In the genomic region with DNA sequence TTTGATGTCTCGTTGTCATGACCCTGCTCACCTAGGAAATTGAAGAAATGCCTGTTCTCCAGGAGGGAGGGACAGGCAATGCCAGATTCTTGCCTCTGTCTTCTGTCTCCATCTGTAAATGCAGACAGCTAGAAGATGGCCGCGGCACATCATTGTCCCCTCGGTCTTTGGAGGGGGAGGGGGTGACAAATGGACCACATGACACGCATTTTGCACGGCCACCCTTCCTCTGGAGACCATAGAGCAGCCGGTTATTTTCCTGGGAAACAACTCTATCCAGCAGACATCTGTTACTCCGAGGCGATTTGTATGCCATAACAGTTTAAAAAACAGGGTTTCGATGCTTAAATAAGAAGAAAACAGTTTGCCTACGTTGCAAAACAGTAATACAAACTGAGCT, we compare ENCODE assay signal across 23 mouse cellular contexts. TPM values are rescaled to one million over a fixed set of nuclear protein-coding genes. Genes with fewer than 3 reads are reported as not detected.
DNase-seq lines count a peak whose midpoint lies in the region; ATAC-seq lines count a peak whose summit lies in the region.
"Had no signal": no experiment of that assay in that cellular context is flagged by ENCODE, and none has a peak within 500 bp of the region (broad histone marks: within the 10 kb centered on the region; RNA-seq: fewer than 3 reads in every experiment).

No protein-coding gene starts in this region.

- H3K36me3 ChIP-seq in hindbrain, embryonic 15.5 days = no peaks in the 10 kb centered on the region
- H3K36me3 ChIP-seq in hindbrain, embryonic 13.5 days = no peaks in the 10 kb centered on the region
- no peaks in the 10 kb centered on the region for H3K36me3 ChIP-seq in lung, embryonic 15.5 days
- H3K36me3 ChIP-seq in neural tube, embryonic 11.5 days (ENCODE audit: control insufficient read depth, insufficient read depth, low read length) = no peaks in the 10 kb centered on the region
- H3K36me3 ChIP-seq: embryonic facial prominence, embryonic 12.5 days; heart, embryonic 12.5 days; limb, embryonic 15.5 days; midbrain, embryonic 12.5 days; stomach, embryonic 15.5 days had no signal

- no peaks in the 10 kb centered on the region for H3K9me3 ChIP-seq in hindbrain, embryonic 15.5 days
- no peaks in the 10 kb centered on the region for H3K9me3 ChIP-seq in hindbrain, embryonic 13.5 days
- H3K9me3 ChIP-seq in lung, embryonic 15.5 days = no peaks in the 10 kb centered on the region
- no peaks in the 10 kb centered on the region for H3K9me3 ChIP-seq in neural tube, embryonic 11.5 days (ENCODE audit: control insufficient read depth, low read length)
- H3K9me3 ChIP-seq: embryonic facial prominence, embryonic 12.5 days; heart, embryonic 12.5 days; limb, embryonic 15.5 days; midbrain, embryonic 12.5 days; stomach, embryonic 15.5 days had no signal

- no peak overlapping the region for H3K27ac ChIP-seq in hindbrain, embryonic 15.5 days (replicated peaks)
- H3K27ac ChIP-seq in hindbrain, embryonic 13.5 days = no peak overlapping the region
- H3K27ac ChIP-seq in lung, embryonic 15.5 days = peak overlapping the region; percentile 56
- no peak overlapping the region for H3K27ac ChIP-seq in neural tube, embryonic 11.5 days (ENCODE audit: low read depth, low read length)
- H3K27ac ChIP-seq: embryonic facial prominence, embryonic 12.5 days; kidney, postnatal 0 days; limb, embryonic 15.5 days; liver, embryonic 14.5 days; midbrain, embryonic 12.5 days had no signal

- H3K27me3 ChIP-seq in hindbrain, embryonic 15.5 days = no peaks in the 10 kb centered on the region
- H3K27me3 ChIP-seq in hindbrain, embryonic 13.5 days = no peaks in the 10 kb centered on the region
- H3K27me3 ChIP-seq in lung, embryonic 15.5 days = no peaks in the 10 kb centered on the region
- no peaks in the 10 kb centered on the region for H3K27me3 ChIP-seq in neural tube, embryonic 11.5 days (ENCODE audit: control insufficient read depth, insufficient read depth, low read length)
- H3K27me3 ChIP-seq: embryonic facial prominence, embryonic 12.5 days; heart, embryonic 12.5 days; limb, embryonic 15.5 days; midbrain, embryonic 12.5 days; stomach, embryonic 15.5 days had no signal

- no peak overlapping the region; the same call in 1 of the 2 replicates for H3K9ac ChIP-seq in hindbrain, embryonic 15.5 days
- H3K9ac ChIP-seq in hindbrain, embryonic 13.5 days = no peak overlapping the region
- no peak overlapping the region for H3K9ac ChIP-seq in lung, embryonic 15.5 days
- no peak overlapping the region for H3K9ac ChIP-seq in neural tube, embryonic 11.5 days (ENCODE audit: low read length)
- H3K9ac ChIP-seq: embryonic facial prominence, embryonic 12.5 days; forebrain, postnatal 0 days; heart, embryonic 12.5 days; limb, embryonic 15.5 days; liver, embryonic 14.5 days; midbrain, embryonic 12.5 days; stomach, embryonic 15.5 days had no signal

- 38% methylated on average over 11 of the region's 11 CpGs for WGBS in hindbrain, embryonic 15.5 days
- WGBS in hindbrain, embryonic 13.5 days = 55% methylated on average over 11 of the region's 11 CpGs
- 38% methylated on average over 11 of the region's 11 CpGs for WGBS in lung, embryonic 15.5 days
- 49% methylated on average over 11 of the region's 11 CpGs for WGBS in neural tube, embryonic 11.5 days

- ATAC-seq in hindbrain, embryonic 15.5 days (ENCODE audit: low FRiP score, low read depth) = no peak
- no peak for ATAC-seq in hindbrain, embryonic 13.5 days (ENCODE audit: low FRiP score)
- ATAC-seq in lung, embryonic 15.5 days (ENCODE audit: borderline replicate concordance, extremely low read depth, low FRiP score, low TSS enrichment) = peak; percentile 63
- ATAC-seq in neural tube, embryonic 11.5 days (ENCODE audit: insufficient read depth, low FRiP score, low TSS enrichment) = no peak
- ATAC-seq in frontal cortex, adult (ENCODE audit: low TSS enrichment) = no peak
- ATAC-seq: forebrain, postnatal 0 days had no signal

- H3K4me2 ChIP-seq in hindbrain, embryonic 15.5 days = 0 out of 2 replicates have a peak overlapping the region, but pooled peaks have one; percentile 11
- H3K4me2 ChIP-seq in hindbrain, embryonic 13.5 days = no peak overlapping the region; the same call in 1 of the 2 replicates
- 0 out of 2 replicates have a peak overlapping the region, but pooled peaks have one; percentile 8 for H3K4me2 ChIP-seq in lung, embryonic 15.5 days
- H3K4me2 ChIP-seq in neural tube, embryonic 11.5 days (ENCODE audit: low read depth) = no peak overlapping the region
- H3K4me2 ChIP-seq: embryonic facial prominence, embryonic 12.5 days; heart, embryonic 12.5 days; limb, embryonic 15.5 days; midbrain, embryonic 12.5 days; stomach, embryonic 15.5 days had no signal

- peaks cover 9% of the 10 kb centered on the region; the same call in 1 of the 2 replicates for H3K4me1 ChIP-seq in hindbrain, embryonic 15.5 days (replicated peaks)
- H3K4me1 ChIP-seq in hindbrain, embryonic 13.5 days (replicated peaks) = peaks cover 4% of the 10 kb centered on the region
- peaks cover 49% of the 10 kb centered on the region for H3K4me1 ChIP-seq in lung, embryonic 15.5 days
- no peaks in the 10 kb centered on the region for H3K4me1 ChIP-seq in neural tube, embryonic 11.5 days (ENCODE audit: control insufficient read depth, insufficient read depth, low read length)
- H3K4me1 ChIP-seq: embryonic facial prominence, embryonic 12.5 days; limb, embryonic 15.5 days; midbrain, embryonic 12.5 days had no signal

- H3K4me3 ChIP-seq in hindbrain, embryonic 15.5 days = no peak overlapping the region
- no peak overlapping the region for H3K4me3 ChIP-seq in hindbrain, embryonic 13.5 days
- no peak overlapping the region for H3K4me3 ChIP-seq in lung, embryonic 15.5 days
- no peak overlapping the region for H3K4me3 ChIP-seq in neural tube, embryonic 11.5 days (ENCODE audit: low read depth, low read length)
- H3K4me3 ChIP-seq: embryonic facial prominence, embryonic 12.5 days; heart, embryonic 12.5 days; limb, embryonic 15.5 days; midbrain, embryonic 12.5 days; stomach, embryonic 15.5 days had no signal

- DNase-seq in lung, postnatal 14 days = no peak
- DNase-seq in neural tube, embryonic 11.5 days (ENCODE audit: low spot score) = peak; percentile 52
- DNase-seq in neural tube, embryonic 10.5 days (ENCODE audit: extremely low spot score, low spot score) = no peak
- DNase-seq: adrenal gland, postnatal 25 days; cerebellum, adult 9-10 months; forebrain, postnatal 0 days; gastrocnemius, postnatal 25 days; heart, adult 18-20 months; heart, postnatal 10 days; kidney, adult 18-20 months; layer of hippocampus, adult 9-11 months; thymus, adult 2 months had no signal

RNA-seq across cellular contexts. Expression of a gene that starts 51.9 kb away (rescaled TPM):
- polyA plus RNA-seq in hindbrain, embryonic 15.5 days (2015; fragmentation: Nextera tagmentation; extraction: Ambion mirVana) = 58.9 and 59.3 TPM in 2 replicates
- polyA plus RNA-seq in hindbrain, embryonic 13.5 days (2015; fragmentation: Nextera tagmentation; extraction: Ambion mirVana) = 34.0 and 40.2 TPM in 2 replicates
- polyA plus RNA-seq in lung, embryonic 15.5 days (2015; fragmentation: Nextera tagmentation; extraction: Ambion mirVana) = 35.1 and 36.6 TPM in 2 replicates
- polyA plus RNA-seq in neural tube, embryonic 11.5 days (2014; fragmentation: Nextera tagmentation; extraction: Ambion mirVana) = 12.4 and 12.7 TPM in 2 replicates

Comparison
In these comparisons a context has a peak if more than half of its experiments do, and no peak if none do; other contexts are left out.
1. H3K4me2 ChIP-seq: peak in hindbrain, embryonic 15.5 days (single experiment) and lung, embryonic 15.5 days (single experiment); none in hindbrain, embryonic 13.5 days (single experiment) and neural tube, embryonic 11.5 days (single experiment).